In genomic region chrX:13329611-13330010, GRCm38 (mm10) we compare ENCODE assay signal across 33 mouse cellular contexts.
"Had no signal": no experiment of that assay in that cellular context is flagged by ENCODE, and none has a peak within 500 bp of the region (broad histone marks: within the 10 kb centered on the region; RNA-seq: fewer than 3 reads in every experiment).

No protein-coding gene starts in this region.

- ATAC-seq: liver, embryonic 12.5 days; liver, postnatal 0 days; lung, postnatal 0 days; midbrain, embryonic 13.5 days; midbrain, embryonic 15.5 days; midbrain, embryonic 16.5 days had no signal

- H3K27me3 ChIP-seq: limb, embryonic 15.5 days; liver, embryonic 12.5 days; liver, embryonic 13.5 days; liver, embryonic 15.5 days; lung, embryonic 15.5 days; midbrain, embryonic 12.5 days; midbrain, embryonic 15.5 days; neural tube, embryonic 12.5 days had no signal

- DNase-seq: left cerebral cortex, postnatal 4 days; liver; liver, embryonic 13.5 days; liver, postnatal 0 days; lung, adult 18-20 months; lung, adult 2 months; lung, postnatal 10 days; lung, postnatal 14 days; lung, postnatal 36 days; lung, postnatal 4 days; midbrain, embryonic 14.5 days had no signal

- H3K9ac ChIP-seq: limb, embryonic 12.5 days; limb, embryonic 13.5 days; limb, embryonic 15.5 days; liver, embryonic 12.5 days; liver, embryonic 13.5 days; liver, embryonic 14.5 days; liver, embryonic 15.5 days; liver, postnatal 0 days; lung, embryonic 14.5 days; lung, embryonic 15.5 days; midbrain, embryonic 12.5 days; midbrain, embryonic 13.5 days; midbrain, embryonic 15.5 days; neural tube, embryonic 12.5 days; neural tube, embryonic 13.5 days had no signal

- H3K4me1 ChIP-seq: limb, embryonic 10.5 days; limb, embryonic 12.5 days; limb, embryonic 13.5 days; limb, embryonic 15.5 days; liver, embryonic 12.5 days; liver, embryonic 13.5 days; liver, embryonic 15.5 days; lung, embryonic 15.5 days; megakaryocyte, embryonic 14.5 days; midbrain, embryonic 10.5 days; midbrain, embryonic 12.5 days; midbrain, embryonic 13.5 days; midbrain, embryonic 15.5 days; neural tube, embryonic 12.5 days; neural tube, embryonic 13.5 days had no signal

- H3K9me3 ChIP-seq: limb, embryonic 10.5 days; limb, embryonic 12.5 days; limb, embryonic 13.5 days; limb, embryonic 15.5 days; liver, embryonic 12.5 days; liver, embryonic 13.5 days; liver, embryonic 15.5 days; lung, embryonic 15.5 days; midbrain, embryonic 10.5 days; midbrain, embryonic 12.5 days; midbrain, embryonic 13.5 days; midbrain, embryonic 15.5 days; neural tube, embryonic 12.5 days; neural tube, embryonic 13.5 days had no signal

- H3K4me2 ChIP-seq: limb, embryonic 12.5 days; limb, embryonic 13.5 days; limb, embryonic 15.5 days; liver, embryonic 11.5 days; liver, embryonic 12.5 days; liver, embryonic 13.5 days; liver, embryonic 15.5 days; lung, embryonic 14.5 days; lung, embryonic 15.5 days; midbrain, embryonic 11.5 days; midbrain, embryonic 12.5 days; midbrain, embryonic 13.5 days; midbrain, embryonic 15.5 days; neural tube, embryonic 12.5 days; neural tube, embryonic 13.5 days had no signal

- H3K36me3 ChIP-seq: limb, embryonic 10.5 days; limb, embryonic 12.5 days; limb, embryonic 13.5 days; limb, embryonic 15.5 days; liver, embryonic 12.5 days; liver, embryonic 13.5 days; liver, embryonic 15.5 days; lung, embryonic 15.5 days; midbrain, embryonic 10.5 days; midbrain, embryonic 12.5 days; midbrain, embryonic 13.5 days; midbrain, embryonic 15.5 days; neural tube, embryonic 12.5 days; neural tube, embryonic 13.5 days had no signal

- H3K27ac ChIP-seq: limb, embryonic 10.5 days; limb, embryonic 12.5 days; limb, embryonic 13.5 days; limb, embryonic 15.5 days; liver, embryonic 12.5 days; liver, embryonic 13.5 days; liver, embryonic 14.5 days; liver, embryonic 15.5 days; lung, embryonic 15.5 days; macrophage; midbrain, embryonic 10.5 days; midbrain, embryonic 12.5 days; midbrain, embryonic 13.5 days; midbrain, embryonic 15.5 days; neural tube, embryonic 12.5 days; neural tube, embryonic 13.5 days had no signal

- H3K4me3 ChIP-seq: limb, embryonic 10.5 days; limb, embryonic 12.5 days; limb, embryonic 13.5 days; limb, embryonic 15.5 days; liver, embryonic 12.5 days; liver, embryonic 13.5 days; liver, embryonic 15.5 days; lung, embryonic 15.5 days; megakaryocyte, embryonic 14.5 days; midbrain, embryonic 10.5 days; midbrain, embryonic 12.5 days; midbrain, embryonic 13.5 days; midbrain, embryonic 15.5 days; myocyte; neural tube, embryonic 12.5 days; neural tube, embryonic 13.5 days had no signal
